Mouse (Mus musculus): ENCODE results near the gene Isyna1. TPM values are rescaled to one million over a fixed set of nuclear protein-coding genes. Genes with fewer than 3 reads are reported as not detected.

Isyna1 gene
- total RNA-seq, 1 experiment from 2014 or later, result 101 TPM

- DNase-seq, result no peak
Observed at GRCm38 (mm10) chr8:70602139-70602811, 8.1 kb downstream of the Isyna1 start.

DNA sequence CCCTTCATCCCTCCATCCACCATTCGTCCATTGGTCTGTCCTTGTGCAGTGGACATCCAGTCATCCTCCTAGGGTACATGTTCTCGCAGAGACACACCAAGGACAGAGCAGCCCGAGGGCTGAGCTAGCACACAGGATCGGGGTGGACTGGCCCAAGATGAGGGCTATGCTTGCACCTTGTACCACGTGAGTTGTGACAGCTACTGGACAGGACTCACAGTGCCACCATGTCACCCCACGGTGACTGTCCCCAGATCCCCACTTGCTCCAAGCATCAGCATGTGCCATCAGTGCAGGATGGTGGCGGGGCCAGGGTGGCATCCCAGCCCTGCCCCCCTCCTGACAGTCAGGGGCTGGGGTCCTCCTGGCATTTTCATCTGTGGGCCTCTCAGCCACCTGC lies 10.4 kb downstream of the Isyna1 start:
- DNase-seq, result no peak

- no peak for DNase-seq
Observed at GRCm38 (mm10) chr8:70605871-70606779, 12.0 kb downstream of the Isyna1 start.

DNA sequence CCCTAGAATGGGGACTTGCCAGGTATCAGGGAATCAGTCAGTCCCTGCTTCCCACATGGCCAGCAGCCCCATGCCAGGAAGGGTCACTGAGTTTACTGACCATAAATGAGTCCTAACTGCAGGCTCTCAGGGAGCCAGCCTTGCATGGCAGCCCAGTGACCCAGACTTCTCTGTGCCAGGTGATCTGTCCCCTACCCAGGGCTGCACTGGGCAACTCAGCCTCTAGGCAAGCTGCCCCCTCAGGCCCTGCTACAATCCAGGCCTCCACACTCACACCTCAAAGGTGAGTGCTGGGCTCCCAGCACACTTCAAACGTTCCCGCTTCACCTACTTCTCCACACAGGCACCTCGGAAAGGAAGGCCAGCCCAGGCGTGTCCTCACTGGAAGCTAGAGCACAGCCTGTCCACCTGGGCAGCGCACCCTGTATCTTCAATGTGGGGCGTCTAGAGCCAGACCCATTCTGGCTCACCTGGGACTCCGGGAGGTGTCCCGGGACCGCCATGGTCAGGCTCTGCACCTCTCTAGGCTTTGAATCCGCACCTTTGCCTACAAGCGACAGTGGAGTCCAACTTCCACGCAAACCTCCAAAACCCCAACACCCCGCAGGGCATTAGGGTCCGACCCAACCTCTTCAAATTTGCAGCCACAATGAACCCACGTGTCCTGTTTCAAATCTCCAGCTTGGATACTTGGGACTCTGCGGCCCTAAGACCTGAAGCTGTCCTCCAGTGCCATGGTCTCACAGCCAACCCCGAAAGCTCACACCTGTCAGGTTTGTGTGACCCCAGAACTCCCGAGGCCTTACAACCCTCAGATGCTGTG lies 12.8 kb downstream of the Isyna1 start:
- no peak for DNase-seq

DNA sequence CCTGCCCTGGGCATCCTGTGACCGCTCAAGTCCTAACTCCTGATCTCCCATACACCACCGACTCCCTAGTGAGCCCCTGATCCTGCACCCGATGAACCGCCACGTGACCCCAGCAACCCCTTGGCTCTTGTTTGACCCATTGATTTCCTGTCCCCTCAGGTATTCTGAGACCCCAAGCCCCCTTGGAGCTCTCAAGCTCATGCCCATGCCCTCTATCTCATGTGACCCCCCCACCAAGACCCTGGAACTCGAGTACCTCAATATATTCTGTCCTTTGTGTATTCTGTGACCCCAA lies 13.4 kb downstream of the Isyna1 start:
- no peak for DNase-seq

DNA sequence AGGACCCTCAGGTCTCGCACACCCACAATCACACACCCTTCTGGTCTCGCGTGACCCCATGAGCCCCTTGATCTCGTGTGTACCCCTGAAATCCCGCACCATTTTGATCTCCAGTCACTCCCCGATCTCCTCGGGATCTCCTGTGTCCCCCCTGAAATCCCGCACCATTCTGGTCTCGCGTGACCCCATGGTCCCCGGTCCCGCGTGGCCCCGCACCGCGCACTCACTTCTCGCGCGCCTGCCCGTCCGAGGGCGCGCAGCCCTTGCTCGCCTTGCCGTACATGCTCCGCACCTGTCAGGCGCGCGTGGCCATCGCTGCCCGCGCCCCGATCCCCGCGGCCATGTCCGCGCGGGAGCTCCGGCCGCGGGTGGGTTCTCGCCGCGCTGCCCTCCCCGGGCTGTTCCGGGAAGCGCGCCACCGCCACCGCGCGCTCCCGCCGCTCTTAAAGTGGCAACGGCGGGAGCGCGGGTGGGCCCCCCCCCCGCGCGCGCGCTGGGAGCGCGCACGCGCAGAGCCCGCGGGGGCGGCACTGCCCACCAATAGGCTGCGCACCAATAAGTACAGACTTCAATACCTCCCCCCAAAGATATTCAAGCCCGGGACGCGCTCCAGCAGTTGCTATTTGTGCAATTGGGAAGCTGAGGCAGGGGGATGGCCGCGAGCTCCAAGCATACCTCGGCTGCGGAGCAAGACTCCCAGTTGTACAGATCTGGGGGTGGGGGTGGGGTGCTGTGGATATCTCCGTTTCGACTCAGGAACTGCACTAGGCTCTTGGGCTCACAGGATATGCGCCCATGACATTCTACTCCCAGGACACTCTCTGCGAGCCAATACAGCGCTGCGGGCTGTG lies 13.9 kb downstream of the Isyna1 start:
- DNase-seq, result peak; percentile 63

- DNase-seq, result no peak
Observed at GRCm38 (mm10) chr8:70608749-70609367, 14.7 kb downstream of the Isyna1 start, which contains the start of gene Ssbp4. Gene Ssbp4 (minus strand): TSS chr8:70608872.

- peak; percentile 90 for DNase-seq
Observed at GRCm38 (mm10) chr8:70609368-70609848, 15.2 kb downstream of the Isyna1 start.

DNA sequence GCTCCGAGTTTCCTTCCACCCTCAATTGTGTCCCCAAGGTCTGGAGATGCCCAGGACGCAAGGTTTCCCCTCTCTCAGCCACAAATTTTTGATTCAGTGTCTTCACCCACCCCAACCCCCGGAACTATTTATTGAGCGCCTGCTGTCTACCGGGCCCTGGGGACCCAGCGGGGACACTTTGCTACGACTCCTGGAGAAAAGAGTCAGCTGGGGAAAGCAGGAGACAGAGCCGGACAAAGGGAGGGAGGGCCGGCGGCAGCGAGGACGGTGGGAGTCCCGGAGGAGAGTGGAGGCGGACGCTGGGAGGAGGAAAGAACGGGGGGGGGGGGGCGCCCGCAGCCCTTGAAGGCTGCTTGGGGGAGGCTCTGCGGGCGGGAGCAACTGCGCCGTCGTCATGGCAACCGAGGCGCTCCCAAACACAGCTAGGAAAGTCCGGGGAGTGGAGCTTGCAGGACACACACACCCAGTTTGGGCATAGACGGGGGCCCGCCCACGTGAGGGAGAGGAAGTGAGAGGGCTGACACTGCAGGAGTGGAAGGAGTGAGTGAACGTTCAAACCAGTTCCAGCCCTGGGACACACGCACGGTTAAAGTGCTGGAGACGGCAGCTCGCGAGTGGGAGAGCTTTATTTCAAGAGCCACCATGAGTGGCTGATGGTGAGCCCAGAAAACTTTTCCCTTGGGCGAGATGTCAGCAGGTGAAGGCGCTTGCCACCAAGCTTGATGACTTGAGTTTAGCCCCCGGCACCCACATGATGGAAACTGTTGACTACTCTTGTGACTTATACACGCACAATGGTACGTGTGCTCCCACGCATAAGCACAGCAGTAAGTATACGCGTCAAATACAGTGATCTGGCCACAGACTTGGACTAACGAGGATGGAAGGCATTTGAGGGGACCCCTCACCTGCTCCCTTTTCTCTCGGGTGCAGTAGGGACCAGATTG lies 15.9 kb downstream of the Isyna1 start:
- peak; percentile 87 for DNase-seq

DNA sequence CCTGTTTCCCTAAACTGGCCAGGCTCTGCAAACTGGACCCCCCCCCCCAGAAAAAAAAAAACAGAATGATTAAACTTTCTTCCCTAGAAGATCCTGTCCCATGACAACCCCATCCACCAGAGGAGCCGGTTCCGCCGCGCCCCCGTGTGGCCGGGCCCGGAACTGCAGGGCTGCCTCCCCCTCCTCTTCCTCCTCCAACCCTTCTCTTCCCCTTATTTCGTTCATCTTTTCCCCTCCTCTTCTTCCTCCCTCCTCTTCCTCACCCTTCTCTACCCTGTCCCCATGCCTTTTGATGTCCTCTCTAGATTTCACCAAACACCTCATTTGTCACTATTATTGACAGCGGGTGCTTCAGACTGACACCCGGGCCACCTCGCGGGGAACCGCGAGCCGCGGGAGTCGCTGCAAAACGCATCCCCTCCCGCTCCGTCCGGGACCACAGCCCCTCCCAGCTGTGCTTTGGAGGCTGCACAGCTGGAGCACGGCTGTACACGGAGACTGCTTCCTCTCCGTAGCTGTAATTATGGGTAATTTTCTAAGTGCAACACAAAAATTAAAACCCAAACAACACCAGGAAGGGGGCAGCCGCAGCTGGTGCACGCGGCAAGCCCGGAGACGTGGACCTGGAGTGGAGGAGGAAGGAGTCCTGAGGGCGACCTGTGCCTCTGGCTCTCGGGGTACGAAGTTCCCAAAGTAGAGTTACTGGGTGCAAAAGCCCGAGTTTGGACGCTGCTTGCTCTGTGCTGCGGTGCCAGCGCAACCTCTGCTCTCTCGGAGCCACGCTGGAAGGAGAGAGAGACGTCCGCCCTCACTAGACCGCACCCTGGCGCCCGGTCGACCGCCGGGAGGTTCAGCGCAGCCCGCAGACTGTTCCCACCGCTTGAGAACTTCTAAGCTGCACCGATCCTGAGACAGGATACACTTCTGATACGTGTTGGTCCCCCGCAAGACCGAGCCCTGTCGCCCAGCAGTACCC lies 16.9 kb downstream of the Isyna1 start:
- DNase-seq, result peak; percentile 91

GRCm38 (mm10) chr8:70611849-70612248 lies 17.7 kb downstream of the Isyna1 start:
- peak; percentile 82 for DNase-seq

DNA sequence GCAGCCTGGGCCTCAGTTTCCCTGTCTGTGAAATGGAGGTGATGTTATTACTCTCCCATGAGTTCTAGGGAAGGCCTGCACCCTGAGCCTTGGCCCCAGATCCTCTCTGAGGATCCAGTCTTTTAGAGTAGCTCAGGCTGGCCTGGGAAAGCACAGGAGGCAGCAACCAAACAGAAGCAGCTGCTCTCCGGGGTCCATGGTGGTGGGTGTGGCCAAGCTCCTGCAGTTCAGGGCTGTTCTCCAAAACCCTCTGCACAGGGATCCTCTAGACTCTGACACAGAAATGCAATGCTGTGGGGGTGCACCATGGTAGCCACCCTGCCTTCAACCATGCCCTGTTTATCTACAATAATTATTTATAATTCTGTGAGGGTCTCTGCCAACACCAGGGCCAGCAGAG lies 19.6 kb downstream of the Isyna1 start:
- DNase-seq, result no peak

DNA sequence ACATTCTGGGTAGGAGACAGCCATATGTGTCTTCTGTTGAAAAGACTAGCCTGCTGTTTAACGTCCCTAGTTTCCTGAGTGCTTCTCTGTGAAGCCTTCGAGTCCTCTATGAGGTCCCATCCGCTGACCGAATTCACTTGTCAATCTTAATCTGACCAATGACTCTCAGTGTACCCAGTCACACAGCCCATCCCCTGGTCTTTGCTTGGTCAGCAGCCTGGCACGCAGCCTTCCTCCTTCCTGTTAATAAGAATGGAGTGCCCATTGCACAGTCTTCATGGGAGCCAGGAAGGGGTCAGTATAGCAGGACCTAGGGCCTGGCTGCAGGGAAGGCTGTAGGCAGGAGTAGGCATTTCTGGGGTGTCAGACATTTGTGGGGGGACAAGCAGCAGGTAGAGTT lies 20.3 kb downstream of the Isyna1 start:
- DNase-seq, result no peak

GRCm38 (mm10) chr8:70615281-70615680 lies 21.1 kb downstream of the Isyna1 start:
- no peak for DNase-seq

DNA sequence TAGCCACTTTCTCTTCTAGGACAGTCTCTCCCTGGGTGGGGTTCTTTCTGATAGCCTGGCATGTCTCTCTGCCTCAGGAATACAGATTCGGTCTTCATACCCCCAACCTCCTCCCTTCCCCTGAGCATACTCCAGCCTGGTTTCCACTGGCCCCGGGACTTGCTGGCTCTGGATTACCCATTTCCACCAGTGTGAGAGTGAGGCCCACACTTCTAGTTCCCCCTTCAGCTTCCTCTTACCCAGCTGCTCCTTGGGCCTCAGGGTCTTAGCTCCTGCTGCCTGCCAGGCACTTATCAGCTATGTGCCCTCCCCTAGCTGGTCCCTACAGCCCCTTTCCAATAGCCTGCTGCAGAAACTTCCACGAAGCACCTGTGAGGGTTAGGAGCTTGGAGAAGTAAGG lies 21.7 kb downstream of the Isyna1 start, which contains the start of gene Lrrc25:
Gene Lrrc25 (plus strand): TSS at position 262 of the 400 bp plus-strand sequence.
- DNase-seq, result no peak

GRCm38 (mm10) chr8:70616645-70617044 lies 22.5 kb downstream of the Isyna1 start:
- no peak for DNase-seq

- DNase-seq, result no peak
Observed at GRCm38 (mm10) chr8:70617985-70618384, 23.8 kb downstream of the Isyna1 start.

DNA sequence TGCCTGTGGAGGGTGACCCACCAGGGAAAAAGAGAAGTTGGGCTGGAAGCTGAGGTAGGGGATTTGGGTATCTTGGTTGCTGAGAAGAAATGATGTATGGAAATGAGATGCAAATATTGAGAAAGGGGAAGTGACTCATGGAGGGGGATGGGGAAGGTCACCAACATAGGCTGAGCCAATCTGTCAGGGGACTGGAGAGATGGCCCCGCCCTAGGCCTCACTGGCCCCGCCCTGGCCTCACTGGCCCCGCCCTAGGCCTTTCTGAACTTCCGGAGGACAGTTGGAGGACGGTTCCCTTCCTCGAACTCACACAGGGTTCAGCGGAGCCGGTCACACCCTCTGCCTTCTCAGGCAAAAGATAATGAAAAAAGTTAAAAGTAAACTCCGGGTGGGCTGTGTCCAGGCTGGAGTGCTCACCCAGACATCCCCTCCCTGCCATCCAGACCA lies 24.7 kb downstream of the Isyna1 start:
- DNase-seq, result no peak

DNA sequence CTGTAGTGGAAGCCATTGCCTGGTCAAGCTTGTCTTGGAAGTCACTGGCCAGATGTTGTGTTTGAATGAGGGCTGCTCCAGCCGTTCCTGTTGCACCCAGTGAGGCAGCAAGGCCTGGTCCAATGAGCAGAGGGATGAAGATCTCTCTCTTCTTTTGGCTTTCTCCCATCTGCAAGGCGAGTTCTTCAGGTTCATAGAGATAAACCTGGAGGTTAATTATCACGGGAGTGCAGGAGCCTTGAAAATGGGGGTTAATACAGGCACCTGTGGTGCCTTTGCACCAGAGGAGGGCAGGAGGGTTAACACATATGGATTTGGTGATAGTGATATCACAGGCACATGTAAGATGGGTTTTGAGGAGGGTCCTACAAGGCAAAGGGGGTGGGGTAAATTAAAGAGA lies 28.0 kb downstream of the Isyna1 start:
- no peak for DNase-seq

All from adrenal gland, postnatal 25 days (tissue).